Mouse (Mus musculus): ENCODE measurements around the gene Pxmp4. TPM values are rescaled to one million over a fixed set of nuclear protein-coding genes. Genes with fewer than 3 reads are reported as not detected.

Gene Pxmp4
- polyA plus RNA-seq, 1 experiment = 9.5 TPM

DNA sequence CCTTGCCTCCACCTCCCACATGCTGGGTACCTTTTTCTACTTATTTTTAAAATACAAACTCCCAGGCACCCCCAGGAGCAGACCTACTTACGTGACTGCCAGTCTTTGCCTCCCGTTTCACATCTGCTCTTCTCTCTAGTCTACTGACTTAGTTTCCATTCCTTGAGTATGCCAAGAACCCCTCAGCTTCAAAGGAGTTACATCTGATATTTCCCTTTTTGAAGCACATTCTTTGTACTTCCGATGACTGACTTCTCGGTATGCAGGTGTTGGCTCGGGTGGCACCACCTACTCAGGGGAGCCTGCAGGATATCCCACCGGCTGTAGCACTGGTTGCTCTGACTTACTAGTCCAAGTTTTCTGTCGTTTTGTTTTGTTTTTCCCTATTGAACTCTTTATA lies 648 bp upstream of the Pxmp4 start:
- Histone ChIP-seq H3K9me3 (replicated peaks; ENCODE audit: control insufficient read depth, insufficient read depth, low read length, poor library complexity, severe bottlenecking) (no peaks in the 10 kb centered on the region), H3K27me3 (ENCODE audit: control insufficient read depth, insufficient read depth, low read length, poor library complexity, severe bottlenecking) (no peaks in the 10 kb centered on the region), H3K4me1 (ENCODE audit: control insufficient read depth, insufficient read depth, low read length) (no peaks in the 10 kb centered on the region), H3K27ac (ENCODE audit: insufficient read depth, low read length) (no peak overlapping the region), H3K9ac (ENCODE audit: low read depth, poor library complexity, severe bottlenecking) (0 out of 2 replicates have a peak overlapping the region, but pooled peaks have one; percentile 25), H3K4me3 (ENCODE audit: low read depth, low read length) (peak overlapping the region; percentile 22; the same call in 1 of the 2 replicates), H3K36me3 (ENCODE audit: control insufficient read depth, insufficient read depth, low read length, poor library complexity, severe bottlenecking) (no peaks in the 10 kb centered on the region)
- no peak for TF ChIP-seq CTCF (IDR thresholded peaks at IDR 0.05; ENCODE audit: low read depth, low read length)
- no peak for TF ChIP-seq EP300 (IDR thresholded peaks at IDR 0.05; ENCODE audit: insufficient read depth, low read depth, low read length)
- no peak for TF ChIP-seq POLR2A (IDR thresholded peaks at IDR 0.05; ENCODE audit: insufficient read depth, low read length)

DNA sequence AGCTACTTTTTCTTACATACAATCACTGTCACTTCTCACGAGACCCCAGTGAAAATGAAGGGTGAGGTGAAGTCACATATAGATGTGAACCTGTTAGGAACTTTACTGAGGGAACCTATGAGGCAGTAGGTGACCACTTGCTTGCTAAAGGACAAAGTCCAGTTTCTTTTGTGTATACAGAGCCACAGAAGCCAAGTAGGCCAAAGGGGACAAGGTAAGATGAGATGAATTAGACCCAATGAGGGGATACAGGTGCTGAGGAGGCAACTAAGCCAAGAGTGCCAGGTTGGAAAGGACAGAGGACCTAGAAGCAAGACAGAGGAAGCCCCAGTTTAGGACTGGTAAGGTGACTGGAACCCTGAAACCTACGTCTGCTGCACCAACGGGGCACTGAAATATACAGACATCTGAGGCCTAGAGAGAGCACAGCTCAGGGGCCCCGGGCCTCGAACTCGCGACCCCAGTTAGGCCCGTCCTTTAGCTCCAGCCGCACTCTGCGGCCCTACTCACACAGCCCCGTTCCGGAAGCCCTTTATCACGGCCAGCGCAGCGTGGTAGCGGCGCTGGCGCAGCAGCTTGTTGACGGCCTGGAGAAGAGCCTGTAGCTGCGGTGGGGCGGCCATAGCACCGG lies 386 bp downstream of the Pxmp4 start:
- H3K4me3 ChIP-seq (ENCODE audit: low read depth, low read length) = peak overlapping the region; percentile 74
- TF ChIP-seq POLR2A (IDR thresholded peaks at IDR 0.05; ENCODE audit: insufficient read depth, low read length) (no peak), EP300 (IDR thresholded peaks at IDR 0.05; ENCODE audit: insufficient read depth, low read depth, low read length) (no peak), CTCF (IDR thresholded peaks at IDR 0.05; ENCODE audit: low read depth, low read length) (no peak)
- no peaks in the 10 kb centered on the region for H3K4me1 ChIP-seq (ENCODE audit: control insufficient read depth, insufficient read depth, low read length)
- H3K9me3 ChIP-seq (replicated peaks; ENCODE audit: control insufficient read depth, insufficient read depth, low read length, poor library complexity, severe bottlenecking) = no peaks in the 10 kb centered on the region
- no peaks in the 10 kb centered on the region for H3K36me3 ChIP-seq (ENCODE audit: control insufficient read depth, insufficient read depth, low read length, poor library complexity, severe bottlenecking)
- H3K27ac ChIP-seq (ENCODE audit: insufficient read depth, low read length) = no peak overlapping the region
- H3K9ac ChIP-seq (ENCODE audit: low read depth, poor library complexity, severe bottlenecking) = peak overlapping the region; percentile 58
- H3K27me3 ChIP-seq (ENCODE audit: control insufficient read depth, insufficient read depth, low read length, poor library complexity, severe bottlenecking) = no peaks in the 10 kb centered on the region

DNA sequence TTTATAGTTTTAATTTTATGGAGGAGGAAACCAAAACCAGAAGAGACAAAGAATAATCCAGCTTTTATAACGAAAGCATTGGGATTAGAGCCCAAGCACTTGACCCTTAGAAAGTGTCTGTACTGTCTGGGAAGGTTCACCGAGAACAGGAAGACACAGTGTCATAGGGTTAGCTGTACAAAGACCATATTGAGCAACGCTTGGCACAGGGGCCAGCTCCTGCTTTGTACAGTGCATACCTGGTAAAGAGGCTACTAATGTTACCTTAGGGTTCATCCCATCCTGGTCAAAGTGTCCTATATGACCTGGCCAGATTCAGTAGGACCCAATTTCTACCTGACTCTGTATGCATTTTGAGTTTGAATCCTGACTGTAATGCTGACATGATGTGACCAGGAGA lies 2.2 kb downstream of the Pxmp4 start:
- no peaks in the 10 kb centered on the region for H3K36me3 ChIP-seq (ENCODE audit: control insufficient read depth, insufficient read depth, low read length, poor library complexity, severe bottlenecking)
- H3K27me3 ChIP-seq (ENCODE audit: control insufficient read depth, insufficient read depth, low read length, poor library complexity, severe bottlenecking) = no peaks in the 10 kb centered on the region
- H3K27ac ChIP-seq (ENCODE audit: insufficient read depth, low read length) = no peak overlapping the region
- no peak for TF ChIP-seq POLR2A (IDR thresholded peaks at IDR 0.05; ENCODE audit: insufficient read depth, low read length)
- no peak for TF ChIP-seq EP300 (IDR thresholded peaks at IDR 0.05; ENCODE audit: insufficient read depth, low read depth, low read length)
- no peak for TF ChIP-seq CTCF (IDR thresholded peaks at IDR 0.05; ENCODE audit: low read depth, low read length)
- no peaks in the 10 kb centered on the region for H3K9me3 ChIP-seq (replicated peaks; ENCODE audit: control insufficient read depth, insufficient read depth, low read length, poor library complexity, severe bottlenecking)
- no peak overlapping the region for H3K9ac ChIP-seq (ENCODE audit: low read depth, poor library complexity, severe bottlenecking)
- no peak overlapping the region for H3K4me3 ChIP-seq (ENCODE audit: low read depth, low read length)
- no peaks in the 10 kb centered on the region for H3K4me1 ChIP-seq (ENCODE audit: control insufficient read depth, insufficient read depth, low read length)

DNA sequence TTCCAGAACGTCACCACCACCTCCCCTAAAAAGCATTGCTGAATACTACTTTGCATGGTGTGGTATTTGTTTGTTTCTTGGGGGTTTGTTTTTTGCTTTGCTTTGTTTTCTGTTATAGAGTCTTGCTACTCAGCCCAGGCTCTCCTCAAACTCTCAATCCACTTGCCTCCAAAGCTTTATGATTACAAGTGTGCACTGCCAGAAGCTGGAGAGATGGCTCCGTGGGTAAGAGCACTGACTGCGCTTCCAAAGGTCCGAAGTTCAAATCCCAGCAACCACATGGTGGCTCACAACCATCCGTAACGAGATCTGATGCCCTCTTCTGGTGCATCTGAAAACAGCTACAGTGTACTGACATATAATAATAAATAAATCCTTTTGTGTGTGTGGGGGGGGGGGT lies 2.9 kb downstream of the Pxmp4 start:
- H3K27me3 ChIP-seq (ENCODE audit: control insufficient read depth, insufficient read depth, low read length, poor library complexity, severe bottlenecking) = no peaks in the 10 kb centered on the region
- no peak overlapping the region for H3K27ac ChIP-seq (ENCODE audit: insufficient read depth, low read length)
- H3K36me3 ChIP-seq (ENCODE audit: control insufficient read depth, insufficient read depth, low read length, poor library complexity, severe bottlenecking) = no peaks in the 10 kb centered on the region
- H3K4me3 ChIP-seq (ENCODE audit: low read depth, low read length) = no peak overlapping the region
- no peak for TF ChIP-seq POLR2A (IDR thresholded peaks at IDR 0.05; ENCODE audit: insufficient read depth, low read length)
- no peak for TF ChIP-seq CTCF (IDR thresholded peaks at IDR 0.05; ENCODE audit: low read depth, low read length)
- no peak for TF ChIP-seq EP300 (IDR thresholded peaks at IDR 0.05; ENCODE audit: insufficient read depth, low read depth, low read length)
- no peak overlapping the region for H3K9ac ChIP-seq (ENCODE audit: low read depth, poor library complexity, severe bottlenecking)
- no peaks in the 10 kb centered on the region for H3K4me1 ChIP-seq (ENCODE audit: control insufficient read depth, insufficient read depth, low read length)
- H3K9me3 ChIP-seq (replicated peaks; ENCODE audit: control insufficient read depth, insufficient read depth, low read length, poor library complexity, severe bottlenecking) = no peaks in the 10 kb centered on the region

DNA sequence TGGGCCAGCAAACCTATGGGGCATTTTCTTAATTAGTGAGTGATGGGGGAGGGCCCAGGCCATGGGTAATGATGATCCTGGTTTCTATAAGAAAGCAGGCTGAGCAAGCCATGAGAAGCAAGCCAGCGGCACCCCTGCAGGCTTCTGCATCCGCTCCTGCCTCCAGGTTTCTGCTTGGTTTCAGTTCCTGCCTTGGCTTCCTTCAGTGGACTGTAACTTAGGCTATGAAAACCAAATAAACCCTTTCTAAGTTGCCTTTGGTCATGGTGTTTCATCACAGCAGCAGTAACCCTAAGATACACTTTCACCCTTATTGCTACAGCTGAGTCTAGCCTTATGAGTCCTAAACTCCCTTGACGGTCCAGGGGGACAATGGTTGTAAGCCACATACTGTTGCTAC lies 6.1 kb downstream of the Pxmp4 start:
- Histone ChIP-seq H3K36me3 (ENCODE audit: control insufficient read depth, insufficient read depth, low read length, poor library complexity, severe bottlenecking) (no peaks in the 10 kb centered on the region), H3K4me1 (ENCODE audit: control insufficient read depth, insufficient read depth, low read length) (no peaks in the 10 kb centered on the region), H3K9ac (ENCODE audit: low read depth, poor library complexity, severe bottlenecking) (no peak overlapping the region), H3K27me3 (ENCODE audit: control insufficient read depth, insufficient read depth, low read length, poor library complexity, severe bottlenecking) (no peaks in the 10 kb centered on the region), H3K9me3 (replicated peaks; ENCODE audit: control insufficient read depth, insufficient read depth, low read length, poor library complexity, severe bottlenecking) (no peaks in the 10 kb centered on the region), H3K27ac (ENCODE audit: insufficient read depth, low read length) (no peak overlapping the region), H3K4me3 (ENCODE audit: low read depth, low read length) (no peak overlapping the region)
- TF ChIP-seq CTCF (IDR thresholded peaks at IDR 0.05; ENCODE audit: low read depth, low read length) (no peak), EP300 (IDR thresholded peaks at IDR 0.05; ENCODE audit: insufficient read depth, low read depth, low read length) (no peak), POLR2A (IDR thresholded peaks at IDR 0.05; ENCODE audit: insufficient read depth, low read length) (no peak)

DNA sequence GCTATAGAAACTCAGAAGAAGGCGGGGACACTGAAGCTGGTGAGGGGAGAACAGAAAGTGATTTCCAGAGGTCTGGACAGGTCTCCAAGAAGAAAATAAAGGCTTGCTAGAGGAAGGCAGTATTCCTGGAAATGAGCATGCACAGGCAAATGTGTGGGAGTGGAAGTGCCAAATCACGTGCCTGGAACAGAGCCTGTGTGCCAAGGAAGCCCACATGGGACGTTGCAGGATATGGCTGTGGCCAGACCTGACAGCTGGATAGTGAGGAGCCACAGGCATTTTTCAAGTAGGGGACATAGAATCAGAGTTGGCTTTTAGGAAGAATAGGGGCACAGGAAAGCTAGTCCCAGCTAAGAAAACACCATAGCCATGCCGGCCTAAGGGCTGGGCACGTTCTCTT lies 7.7 kb downstream of the Pxmp4 start:
- TF ChIP-seq CTCF (IDR thresholded peaks at IDR 0.05; ENCODE audit: low read depth, low read length) = no peak
- no peak for TF ChIP-seq EP300 (IDR thresholded peaks at IDR 0.05; ENCODE audit: insufficient read depth, low read depth, low read length)
- no peak overlapping the region for H3K27ac ChIP-seq (ENCODE audit: insufficient read depth, low read length)
- H3K9me3 ChIP-seq (replicated peaks; ENCODE audit: control insufficient read depth, insufficient read depth, low read length, poor library complexity, severe bottlenecking) = no peaks in the 10 kb centered on the region

More for the DNA sequence above, 7.7 kb downstream of the Pxmp4 start:
- Histone ChIP-seq H3K27me3 (ENCODE audit: control insufficient read depth, insufficient read depth, low read length, poor library complexity, severe bottlenecking) (no peaks in the 10 kb centered on the region), H3K9ac (ENCODE audit: low read depth, poor library complexity, severe bottlenecking) (no peak overlapping the region), H3K4me3 (ENCODE audit: low read depth, low read length) (no peak overlapping the region), H3K36me3 (ENCODE audit: control insufficient read depth, insufficient read depth, low read length, poor library complexity, severe bottlenecking) (no peaks in the 10 kb centered on the region), H3K4me1 (ENCODE audit: control insufficient read depth, insufficient read depth, low read length) (no peaks in the 10 kb centered on the region)

Measured in ES-Bruce4 (cell line).